Mouse (Mus musculus) midbrain, embryonic 12.5 days (tissue): ENCODE results near the gene Gm20547. TPM values are rescaled to one million over a fixed set of nuclear protein-coding genes. Genes with fewer than 3 reads are reported as not detected.

Experiments used
- ATAC-seq: fragments of 200-750 bp; cut with Nextera tagmentation; 2 replicates; pipeline ENCODE4 v1.8.0; 2017; ENCODE audit warnings: low read depth, moderate TSS enrichment, moderate library complexity; ENCODE audit not compliant: low FRiP score
- H3K27ac ChIP-seq: fragments of 300-500 bp; sonication (generic); replicated peaks from 2 replicates; pipeline ENCODE4 v1.5.1; 2016; ENCODE audit warnings: mild to moderate bottlenecking
- H3K27me3 ChIP-seq: fragments of 300-500 bp; sonication (generic); 2 replicates; pipeline ENCODE4 v1.6.1; 2016; ENCODE audit warnings: mild to moderate bottlenecking
- H3K36me3 ChIP-seq: fragments of 300-500 bp; sonication (generic); 2 replicates; pipeline ENCODE4 v1.6.1; 2016
- H3K4me1 ChIP-seq: fragments of 300-500 bp; sonication (generic); 2 replicates; pipeline ENCODE4 v1.6.1; 2016
- H3K4me2 ChIP-seq: fragments of 300-500 bp; sonication (generic); replicated peaks from 2 replicates; pipeline ENCODE4 v1.6.1; 2016; ENCODE audit warnings: mild to moderate bottlenecking, moderate library complexity
- H3K4me3 ChIP-seq: fragments of 300-500 bp; sonication (generic); 2 replicates; pipeline ENCODE4 v1.5.1; 2016; ENCODE audit warnings: mild to moderate bottlenecking
- H3K9ac ChIP-seq: fragments of 300-500 bp; sonication (generic); replicated peaks from 2 replicates; pipeline ENCODE4 v1.6.1; 2016; ENCODE audit warnings: mild to moderate bottlenecking, moderate library complexity
- H3K9me3 ChIP-seq: fragments of 300-500 bp; sonication (generic); 2 replicates; pipeline ENCODE4 v1.6.1; 2016; ENCODE audit warnings: mild to moderate bottlenecking
- WGBS: fragments of 180-500 bp; shearing (Covaris S2); methylation state at CpG from one replicate; pipeline ENCODE4 v1.1.7; 2016; 5-methylcytosine and 5-hydroxymethylcytosine counted together
- polyA plus RNA-seq: library from polyadenylated mRNA; unstranded; fragments of >200 nt; fragmentation: Nextera tagmentation; extraction: Ambion mirVana; gene quantifications from 2 replicates; pipeline ENCODE4 v1.2.1, GENCODE M21; 2016

Gm20547 gene
- polyA plus RNA-seq: not detected in 2 replicates

- 6% methylated on average over 15 of the region's 15 CpGs for WGBS
- Histone ChIP-seq H3K27me3 (peaks cover 32% of the 10 kb centered on the region), H3K36me3 (no peaks in the 10 kb centered on the region), H3K4me1 (no peaks in the 10 kb centered on the region), H3K27ac (no peak within 1 kb of the TSS), H3K9me3 (no peaks in the 10 kb centered on the region), H3K4me3 (no peak within 1 kb of the TSS), H3K4me2 (no peak within 1 kb of the TSS), H3K9ac (peak within 1 kb of the TSS; percentile 21; the same call in 1 of the 2 replicates)
- ATAC-seq: no peak
Observed at GRCm38 (mm10) chr17:34881683-34882310, at the start of gene Gm20547. Gm20547 (minus strand) TSS chr17:34882042.

- Histone ChIP-seq H3K4me2 (peak within 1 kb of the TSS; percentile 98), H3K36me3 (peaks cover 8% of the 10 kb centered on the region; the same call in 1 of the 2 replicates), H3K9ac (peak within 1 kb of the TSS; percentile 83), H3K4me3 (peak within 1 kb of the TSS; percentile 72), H3K9me3 (no peaks in the 10 kb centered on the region), H3K4me1 (peaks cover 9% of the 10 kb centered on the region), H3K27me3 (peaks cover 3% of the 10 kb centered on the region; the same call in 1 of the 2 replicates), H3K27ac (0 out of 2 replicates have a peak within 1 kb of the TSS, but pooled peaks have one; percentile 15)
- peak; percentile 98 for ATAC-seq
- under 1% methylated on average over 37 of the region's 38 CpGs for whole genome bisulfite sequencing
Observed at GRCm38 (mm10) chr17:34931061-34931734, 49.4 kb upstream of the Gm20547 start, which contains the start of gene Neu1. Neu1 (plus strand) TSS chr17:34931253.

- no peaks in the 10 kb centered on the region for H3K36me3 ChIP-seq
- no peak overlapping the region for H3K4me2 ChIP-seq
- H3K4me1 ChIP-seq: peaks cover 9% of the 10 kb centered on the region
- H3K4me3 ChIP-seq: no peak overlapping the region
- H3K27me3 ChIP-seq: peaks cover 3% of the 10 kb centered on the region; the same call in 1 of the 2 replicates
- ATAC-seq: no peak
- 94% methylated on average over 4 of the region's 4 CpGs for WGBS
- H3K9ac ChIP-seq: no peak overlapping the region
- no peak overlapping the region for H3K27ac ChIP-seq
- H3K9me3 ChIP-seq: no peaks in the 10 kb centered on the region
Observed at GRCm38 (mm10) chr17:34928841-34929240, 47.0 kb upstream of the Gm20547 start.

- no peaks in the 10 kb centered on the region for H3K9me3 ChIP-seq
- H3K4me1 ChIP-seq: peaks cover 9% of the 10 kb centered on the region
- ATAC-seq: no peak
- no peak overlapping the region for H3K9ac ChIP-seq
- H3K4me3 ChIP-seq: no peak overlapping the region
- H3K4me2 ChIP-seq: no peak overlapping the region
- H3K27me3 ChIP-seq: peaks cover 2% of the 10 kb centered on the region; the same call in 1 of the 2 replicates
- WGBS: 87% methylated on average over 18 of the region's 18 CpGs
- H3K27ac ChIP-seq: no peak overlapping the region
- H3K36me3 ChIP-seq: no peaks in the 10 kb centered on the region
Observed at GRCm38 (mm10) chr17:34927306-34928019, 45.6 kb upstream of the Gm20547 start.

GRCm38 (mm10) chr17:34924258-34924657 is 42.4 kb upstream of the Gm20547 start:
- no peaks in the 10 kb centered on the region for H3K4me1 ChIP-seq
- H3K36me3 ChIP-seq: no peaks in the 10 kb centered on the region
- H3K4me2 ChIP-seq: no peak overlapping the region
- H3K4me3 ChIP-seq: no peak overlapping the region
- no peak overlapping the region for H3K27ac ChIP-seq
- H3K9me3 ChIP-seq: no peaks in the 10 kb centered on the region
- no peak overlapping the region for H3K9ac ChIP-seq
- no peak for ATAC-seq
- 72% methylated on average over 5 of the region's 5 CpGs for WGBS
- no peaks in the 10 kb centered on the region for H3K27me3 ChIP-seq

- Histone ChIP-seq H3K4me2 (no peak overlapping the region), H3K9ac (no peak overlapping the region)
- 52% methylated on average over 6 of the region's 6 CpGs for WGBS
Observed at GRCm38 (mm10) chr17:34922939-34923338, 41.1 kb upstream of the Gm20547 start.

GRCm38 (mm10) chr17:34917188-34917587 is 35.3 kb upstream of the Gm20547 start:
- H3K9me3 ChIP-seq: no peaks in the 10 kb centered on the region
- H3K4me1 ChIP-seq: no peaks in the 10 kb centered on the region; the same call in 1 of the 2 replicates
- WGBS: 82% methylated on average over 9 of the region's 9 CpGs
- no peak overlapping the region for H3K9ac ChIP-seq
- H3K36me3 ChIP-seq: peaks cover 20% of the 10 kb centered on the region
- no peak overlapping the region for H3K4me2 ChIP-seq
- H3K27me3 ChIP-seq: no peaks in the 10 kb centered on the region
- no peak overlapping the region for H3K4me3 ChIP-seq
- H3K27ac ChIP-seq: no peak overlapping the region
- ATAC-seq: no peak

More at GRCm38 (mm10) chr17:34922939-34923338, 41.1 kb upstream of the Gm20547 start:
- Histone ChIP-seq H3K9me3 (no peaks in the 10 kb centered on the region), H3K4me1 (no peaks in the 10 kb centered on the region), H3K27ac (no peak overlapping the region), H3K4me3 (no peak overlapping the region), H3K36me3 (no peaks in the 10 kb centered on the region), H3K27me3 (no peaks in the 10 kb centered on the region)
- ATAC-seq: no peak

GRCm38 (mm10) chr17:34916316-34916715 is 34.5 kb upstream of the Gm20547 start:
- H3K9me3 ChIP-seq: no peaks in the 10 kb centered on the region
- peaks cover 29% of the 10 kb centered on the region for H3K36me3 ChIP-seq
- H3K27ac ChIP-seq: no peak overlapping the region
- H3K4me2 ChIP-seq: no peak overlapping the region
- no peak overlapping the region for H3K9ac ChIP-seq
- H3K4me1 ChIP-seq: no peaks in the 10 kb centered on the region; the same call in 1 of the 2 replicates
- H3K4me3 ChIP-seq: no peak overlapping the region
- no peaks in the 10 kb centered on the region for H3K27me3 ChIP-seq
- no peak for ATAC-seq
- 86% methylated on average over 5 of the region's 5 CpGs for WGBS

GRCm38 (mm10) chr17:34915410-34915831 is 33.6 kb upstream of the Gm20547 start:
- H3K27ac ChIP-seq: no peak overlapping the region
- no peaks in the 10 kb centered on the region for H3K9me3 ChIP-seq
- peaks cover 38% of the 10 kb centered on the region for H3K36me3 ChIP-seq
- no peak overlapping the region for H3K4me2 ChIP-seq
- no peaks in the 10 kb centered on the region for H3K27me3 ChIP-seq
- 29% methylated on average over 11 of the region's 11 CpGs for WGBS
- H3K4me3 ChIP-seq: no peak overlapping the region
- ATAC-seq: 0 out of 2 replicates have a peak, but pooled peaks have one; percentile 47
- no peaks in the 10 kb centered on the region; the same call in 1 of the 2 replicates for H3K4me1 ChIP-seq
- H3K9ac ChIP-seq: no peak overlapping the region

- no peak within 1 kb of the TSS for H3K27ac ChIP-seq
- no peaks in the 10 kb centered on the region; the same call in 1 of the 2 replicates for H3K4me1 ChIP-seq
- H3K36me3 ChIP-seq: peaks cover 51% of the 10 kb centered on the region
- no peak within 1 kb of the TSS for H3K4me3 ChIP-seq
- 34% methylated on average over 18 of the region's 18 CpGs for WGBS
- H3K9ac ChIP-seq: no peak within 1 kb of the TSS
- no peak for ATAC-seq
- H3K27me3 ChIP-seq: no peaks in the 10 kb centered on the region
- H3K9me3 ChIP-seq: no peaks in the 10 kb centered on the region
- no peak within 1 kb of the TSS for H3K4me2 ChIP-seq
Observed at GRCm38 (mm10) chr17:34913930-34914665, 32.3 kb upstream of the Gm20547 start, which contains the start of gene Slc44a4. Slc44a4 (plus strand) TSS chr17:34914466.

- Histone ChIP-seq H3K27ac (no peak overlapping the region), H3K9ac (no peak overlapping the region)
- 48% methylated on average over 5 of the region's 5 CpGs for WGBS
Observed at GRCm38 (mm10) chr17:34911945-34912351, 30.1 kb upstream of the Gm20547 start.

More at GRCm38 (mm10) chr17:34911945-34912351, 30.1 kb upstream of the Gm20547 start:
- peak; percentile 45; the same call in 1 of the 2 replicates for ATAC-seq
- Histone ChIP-seq H3K9me3 (no peaks in the 10 kb centered on the region), H3K36me3 (peaks cover 72% of the 10 kb centered on the region), H3K4me1 (no peaks in the 10 kb centered on the region; the same call in 1 of the 2 replicates), H3K4me3 (no peak overlapping the region), H3K4me2 (no peak overlapping the region), H3K27me3 (no peaks in the 10 kb centered on the region)
